Mouse (Mus musculus) left cerebral cortex, postnatal 4 days (tissue): ENCODE data around the gene Lrig3. TPM values are rescaled to one million over a fixed set of nuclear protein-coding genes. Genes with fewer than 3 reads are reported as not detected.

Experiments
- DNase-seq: peaks from one replicate; pipeline ENCODE4 v3.0.0-alpha.2; 2022
- intact Hi-C: fragments of 180-260 bp; cut with DNase I; formaldehyde crosslinking; loops from one replicate; pipeline ENCODE4 v1.15.1; 2025
- microRNA-seq: library from miRNA; unstranded; fragments of <30 nt; microRNA quantifications from one replicate; pipeline ENCODE4 v1.2.0, GENCODE M21; 2022
- total RNA-seq, 2 experiments: library from RNA; stranded (reverse); gene quantifications; 2 replicates each; pipeline ENCODE4 v1.2.3; 2021

Lrig3 gene
- total RNA-seq, 2 experiments from 2014 or later = 4.4 to 4.6 TPM

GRCm38 (mm10) chr10:125996989-125997388 lies 31.0 kb downstream of the Lrig3 start:
- intact Hi-C loops = no loop called here
- DNase-seq = peak; percentile 87

- DNase-seq = no peak
- intact Hi-C loops = no loop called here
These were observed 33.6 kb downstream of the Lrig3 start for GRCm38 (mm10) chr10:125999561-125999960.

- intact Hi-C loops = no loop called here
These were observed 35.0 kb downstream of the Lrig3 start for GRCm38 (mm10) chr10:126000861-126001390.

GRCm38 (mm10) chr10:126002081-126002755 lies 36.2 kb downstream of the Lrig3 start:
- intact Hi-C loops = no loop called here
- no peak for DNase-seq

More at GRCm38 (mm10) chr10:126000861-126001390, 35.0 kb downstream of the Lrig3 start:
- no peak for DNase-seq

- intact Hi-C loops = no loop called here
- peak; percentile 42 for DNase-seq
These were observed 37.0 kb downstream of the Lrig3 start for GRCm38 (mm10) chr10:126002818-126003506.

- DNase-seq = no peak
- intact Hi-C loops = no loop called here
These were observed 37.9 kb downstream of the Lrig3 start for GRCm38 (mm10) chr10:126003857-126004256.

- no peak for DNase-seq
- intact Hi-C loops = no loop called here
These were observed 47.7 kb downstream of the Lrig3 start for GRCm38 (mm10) chr10:126013667-126014066.

GRCm38 (mm10) chr10:126014673-126015072 lies 48.7 kb downstream of the Lrig3 start:
- no peak for DNase-seq
- intact Hi-C loops = no loop called here

- intact Hi-C loops = no loop called here
These were observed 49.7 kb downstream of the Lrig3 start for GRCm38 (mm10) chr10:126015644-126016043.

GRCm38 (mm10) chr10:126019350-126019991 lies 53.5 kb downstream of the Lrig3 start:
- no peak for DNase-seq

More at GRCm38 (mm10) chr10:126015644-126016043, 49.7 kb downstream of the Lrig3 start:
- DNase-seq = no peak

GRCm38 (mm10) chr10:126028574-126029440 lies 62.8 kb downstream of the Lrig3 start:
- intact Hi-C loops = no loop called here
- DNase-seq = no peak

More at GRCm38 (mm10) chr10:126019350-126019991, 53.5 kb downstream of the Lrig3 start:
- intact Hi-C loops = no loop called here

GRCm38 (mm10) chr10:126029441-126030114 lies 63.6 kb downstream of the Lrig3 start:
- DNase-seq = no peak
- intact Hi-C loops = no loop called here

GRCm38 (mm10) chr10:126056881-126057280 lies 90.9 kb downstream of the Lrig3 start:
- intact Hi-C loops = no loop called here

GRCm38 (mm10) chr10:126062812-126063211 lies 96.8 kb downstream of the Lrig3 start:
- no peak for DNase-seq
- intact Hi-C loops = no loop called here

More at GRCm38 (mm10) chr10:126056881-126057280, 90.9 kb downstream of the Lrig3 start:
- DNase-seq = no peak

Small RNA genes within 50 kb of the gene (microRNA-seq; reads per million reads assigned to microRNA genes)
- not detected for gene Gm22183
